Mouse (Mus musculus): ENCODE measurements around the gene Srp54b. TPM values are rescaled to one million over a fixed set of nuclear protein-coding genes. Genes with fewer than 3 reads are reported as not detected.
"Not testable (repeated sequence)": the region's sequence is repeated elsewhere in the genome, so short reads cannot be mapped to it uniquely, and the experiment has no call there.

The Srp54b gene
- 10 to 100 TPM; 22.4 to 44.2 (median 32.0) TPM for total RNA-seq (2022)

- not testable (repeated sequence) for DNase-seq (ENCODE audit: low spot score in 2 of 2)
Observed at GRCm38 (mm10) chr12:55154559-55155448, at the start of gene Srp54b. Gene Srp54b (plus strand): TSS chr12:55155104.

- DNase-seq (ENCODE audit: low spot score in 2 of 2) = not testable (repeated sequence)
Observed at GRCm38 (mm10) chr12:55112616-55113015, 42.3 kb upstream of the Srp54b start.

- DNase-seq (ENCODE audit: low spot score in 2 of 2) = not testable (repeated sequence)
Observed at GRCm38 (mm10) chr12:55124242-55124641, 30.7 kb upstream of the Srp54b start, which contains the start of gene Fam177a. Gene Fam177a (plus strand): TSS chr12:55124469.

GRCm38 (mm10) chr12:55124731-55125130 lies 30.2 kb upstream of the Srp54b start:
- DNase-seq (ENCODE audit: low spot score in 2 of 2) = not testable (repeated sequence)

- DNase-seq (ENCODE audit: low spot score in 2 of 2) = not testable (repeated sequence)
Observed at GRCm38 (mm10) chr12:55135540-55135939, 19.4 kb upstream of the Srp54b start.

- DNase-seq (ENCODE audit: low spot score in 2 of 2) = not testable (repeated sequence)
Observed at GRCm38 (mm10) chr12:55137859-55138258, 17.0 kb upstream of the Srp54b start.

GRCm38 (mm10) chr12:55155449-55155783 lies 512 bp downstream of the Srp54b start:
- DNase-seq (ENCODE audit: low spot score in 2 of 2) = not testable (repeated sequence)

- not testable (repeated sequence) for DNase-seq (ENCODE audit: low spot score in 2 of 2)
Observed at GRCm38 (mm10) chr12:55167034-55167557, 12.2 kb downstream of the Srp54b start.

- not testable (repeated sequence) for DNase-seq (ENCODE audit: low spot score in 2 of 2)
Observed at GRCm38 (mm10) chr12:55187686-55188085, 32.8 kb downstream of the Srp54b start.

GRCm38 (mm10) chr12:55189127-55189526 lies 34.2 kb downstream of the Srp54b start:
- DNase-seq (ENCODE audit: low spot score in 2 of 2) = not testable (repeated sequence)

GRCm38 (mm10) chr12:55199306-55199705 lies 44.4 kb downstream of the Srp54b start, which contains the start of gene 1700047I17Rik2:
Gene 1700047I17Rik2 (plus strand): TSS chr12:55199592.
- DNase-seq (ENCODE audit: low spot score in 2 of 2) = not testable (repeated sequence)

- DNase-seq (ENCODE audit: low spot score in 2 of 2) = not testable (repeated sequence)
Observed at GRCm38 (mm10) chr12:55199799-55200198, 44.9 kb downstream of the Srp54b start.

GRCm38 (mm10) chr12:55212944-55213343 lies 58.0 kb downstream of the Srp54b start:
- DNase-seq (ENCODE audit: low spot score in 2 of 2) = not testable (repeated sequence)

- DNase-seq (ENCODE audit: low spot score in 2 of 2) = not testable (repeated sequence)
Observed at GRCm38 (mm10) chr12:55229626-55230519, 75.0 kb downstream of the Srp54b start, which contains the start of gene Srp54c. Gene Srp54c (plus strand): TSS chr12:55230168.

GRCm38 (mm10) chr12:55230520-55230861 lies 75.6 kb downstream of the Srp54b start:
- DNase-seq (ENCODE audit: low spot score in 2 of 2) = not testable (repeated sequence)

Other genes starting within 250 kb of the Srp54b start
- gene Gm20403, start 168.6 kb upstream of the Srp54b start, total RNA-seq (2022) = not detected
- gene Baz1a, start 140.8 kb upstream of the Srp54b start, total RNA-seq (2022) = 1 to 10 TPM; 1.8 to 3.1 (median 2.7) TPM
- 10 to 100 TPM in 1 of 4 experiments, 1 to 10 TPM in 3; 4.5 to 10.3 (median 8.1) TPM for gene 2700097O09Rik, start 75.0 kb upstream of the Srp54b start, total RNA-seq (2022)
- gene Srp54a, start 74.8 kb upstream of the Srp54b start, total RNA-seq (2022) = 10 to 100 TPM; 66.2 to 94.8 (median 80.8) TPM
- gene Fam177a, start 30.6 kb upstream of the Srp54b start, total RNA-seq (2022) = 1 to 10 TPM in 2 of 4 experiments, under 1 TPM in 1, not detected in 1; 0.29 to 4.8 (median 3.6) TPM
- 1 to 10 TPM; 4.3 to 9.0 (median 7.2) TPM for gene 1700047I17Rik2, start 44.5 kb downstream of the Srp54b start, total RNA-seq (2022)
- gene Srp54c, start 75.1 kb downstream of the Srp54b start, total RNA-seq (2022) = 10 to 100 TPM; 21.9 to 25.5 (median 22.3) TPM
- gene 1110008L16Rik, start 144.5 kb downstream of the Srp54b start, total RNA-seq (2022) = 10 to 100 TPM; 11.6 to 13.5 (median 12.1) TPM
- gene Ppp2r3c, start 147.9 kb downstream of the Srp54b start, total RNA-seq (2022) = 10 to 100 TPM in 1 of 4 experiments, 1 to 10 TPM in 3; 7.5 to 11.3 (median 9.5) TPM
- 100 to 1,000 TPM; 157 to 164 (median 160) TPM for gene Psma6, start 229.1 kb downstream of the Srp54b start, total RNA-seq (2022)